32 mouse cellular contexts compared by ENCODE assay signal in genomic region chr2:5747545-5748043, GRCm38 (mm10). TPM values are rescaled to one million over a fixed set of nuclear protein-coding genes. Genes with fewer than 3 reads are reported as not detected.
DNase-seq lines count a peak whose midpoint lies in the region; ATAC-seq lines count a peak whose summit lies in the region.
"Had no signal": no experiment of that assay in that cellular context is flagged by ENCODE, and none has a peak within 500 bp of the region (broad histone marks: within the 10 kb centered on the region; RNA-seq: fewer than 3 reads in every experiment).

No protein-coding gene starts in this region.

- ATAC-seq in intestine, embryonic 16.5 days, result peak; percentile 87
- ATAC-seq in stomach, embryonic 16.5 days (ENCODE audit: insufficient read depth, low FRiP score), result no peak
- ATAC-seq: CD4-positive, CD25-positive, alpha-beta regulatory T cell, adult 4 months; forebrain, postnatal 0 days; lung, postnatal 0 days; midbrain, embryonic 15.5 days had no signal

- H3K4me2 ChIP-seq in intestine, embryonic 16.5 days (ENCODE audit: low read depth, low read length), result no peak overlapping the region
- no peak overlapping the region for H3K4me2 ChIP-seq in stomach, embryonic 16.5 days (ENCODE audit: low read depth, low read length)
- H3K4me2 ChIP-seq: embryonic facial prominence, embryonic 13.5 days; heart, embryonic 11.5 days; hindbrain, embryonic 13.5 days; limb, embryonic 13.5 days; liver, embryonic 13.5 days; midbrain, embryonic 15.5 days had no signal

- no peaks in the 10 kb centered on the region for H3K9me3 ChIP-seq in intestine, embryonic 16.5 days (ENCODE audit: control insufficient read depth, low read length)
- no peaks in the 10 kb centered on the region for H3K9me3 ChIP-seq in stomach, embryonic 16.5 days (replicated peaks; ENCODE audit: control insufficient read depth, low read length)
- H3K9me3 ChIP-seq: hindbrain, embryonic 13.5 days; kidney, embryonic 15.5 days; liver, embryonic 13.5 days; midbrain, embryonic 15.5 days had no signal

- DNase-seq in 3T3-L1 (ENCODE audit: low read depth, low spot score), result peak; percentile 34
- DNase-seq in CD4-positive helper T cell, adult 2 months (ENCODE audit: low read depth, low spot score), result peak; percentile 28
- no peak for DNase-seq in embryo, embryonic 10 days (ENCODE audit: low spot score)
- DNase-seq in left cerebral cortex, postnatal 36 days (ENCODE audit: low spot score in 2 of 2), result no peak
- no peak for DNase-seq in cerebellum, postnatal 4 days (ENCODE audit: low spot score in 2 of 2)
- DNase-seq: adrenal gland, adult 8-10 months; cerebellum, adult 8-10 months; cerebellum, postnatal 25 days; embryo, embryonic 11 days; forebrain, postnatal 0 days; gastrocnemius, postnatal 14 days; heart, postnatal 36 days; kidney, adult 18-20 months; kidney, postnatal 25 days; liver, embryonic 13.5 days; lung, adult 18-20 months; right cerebral cortex, postnatal 25 days; spleen, adult 18-20 months had no signal

- no peak overlapping the region for H3K9ac ChIP-seq in intestine, embryonic 16.5 days (ENCODE audit: low read depth, low read length)
- no peak overlapping the region for H3K9ac ChIP-seq in stomach, embryonic 16.5 days (ENCODE audit: low read length)
- H3K9ac ChIP-seq: embryonic facial prominence, embryonic 13.5 days; forebrain, postnatal 0 days; hindbrain, embryonic 13.5 days; kidney, embryonic 15.5 days; limb, embryonic 13.5 days; liver, embryonic 13.5 days; midbrain, embryonic 15.5 days had no signal

- H3K4me1 ChIP-seq in intestine, embryonic 16.5 days (ENCODE audit: control insufficient read depth, insufficient read depth, low read length), result no peaks in the 10 kb centered on the region; the same call in 1 of the 2 replicates
- H3K4me1 ChIP-seq in stomach, embryonic 16.5 days (ENCODE audit: control insufficient read depth, insufficient read depth, low read length), result peaks cover 7% of the 10 kb centered on the region
- H3K4me1 ChIP-seq: embryonic facial prominence, embryonic 13.5 days; forebrain, embryonic 10.5 days; hindbrain, embryonic 13.5 days; liver, embryonic 13.5 days; midbrain, embryonic 15.5 days had no signal

- intact Hi-C loops in left cerebral cortex, postnatal 36 days (cut with DNase I), result no loop called here

- 83% methylated on average over 5 of the region's 5 CpGs for WGBS in intestine, embryonic 16.5 days
- WGBS in stomach, embryonic 16.5 days, result 85% methylated on average over 5 of the region's 5 CpGs

- no peaks in the 10 kb centered on the region for H3K36me3 ChIP-seq in intestine, embryonic 16.5 days (ENCODE audit: control insufficient read depth, insufficient read depth, low read length)
- no peaks in the 10 kb centered on the region for H3K36me3 ChIP-seq in stomach, embryonic 16.5 days (ENCODE audit: control insufficient read depth, insufficient read depth, low read length)
- H3K36me3 ChIP-seq: embryonic facial prominence, embryonic 13.5 days; forebrain, embryonic 10.5 days; hindbrain, embryonic 13.5 days; kidney, embryonic 15.5 days; limb, embryonic 13.5 days; liver, embryonic 13.5 days; midbrain, embryonic 15.5 days had no signal

- no peaks in the 10 kb centered on the region for H3K27me3 ChIP-seq in intestine, embryonic 16.5 days (replicated peaks; ENCODE audit: control insufficient read depth, insufficient read depth, low read length)
- H3K27me3 ChIP-seq in stomach, embryonic 16.5 days (ENCODE audit: control insufficient read depth, insufficient read depth, low read length), result no peaks in the 10 kb centered on the region
- H3K27me3 ChIP-seq: embryonic facial prominence, embryonic 13.5 days; hindbrain, embryonic 13.5 days; kidney, embryonic 15.5 days; limb, embryonic 13.5 days; liver, embryonic 13.5 days; midbrain, embryonic 15.5 days had no signal

- H3K4me3 ChIP-seq in intestine, embryonic 16.5 days (ENCODE audit: low read length), result no peak overlapping the region
- H3K4me3 ChIP-seq in stomach, embryonic 16.5 days (replicated peaks; ENCODE audit: low read length), result no peak overlapping the region
- H3K4me3 ChIP-seq: embryonic facial prominence, embryonic 13.5 days; forebrain, embryonic 10.5 days; hindbrain, embryonic 13.5 days; kidney, embryonic 15.5 days; layer of hippocampus, adult 2 months; left cerebral cortex, adult 2 months; limb, embryonic 13.5 days; liver, embryonic 13.5 days; midbrain, embryonic 15.5 days had no signal

- H3K27ac ChIP-seq in intestine, embryonic 16.5 days (ENCODE audit: low read length), result no peak overlapping the region
- H3K27ac ChIP-seq in stomach, embryonic 16.5 days (ENCODE audit: low read length), result peak overlapping the region; percentile 72; the same call in 1 of the 2 replicates
- H3K27ac ChIP-seq: embryonic facial prominence, embryonic 13.5 days; forebrain, embryonic 10.5 days; hindbrain, embryonic 13.5 days; kidney, embryonic 15.5 days; layer of hippocampus, adult 2 months; left cerebral cortex, adult 2 months; limb, embryonic 13.5 days; liver, embryonic 13.5 days; macrophage; midbrain, embryonic 15.5 days had no signal

RNA-seq across cellular contexts. Expression of gene Camk1d, which starts 33.3 kb away (rescaled TPM):
- polyA plus RNA-seq in intestine, embryonic 16.5 days (2015; fragmentation: Nextera tagmentation; extraction: Ambion mirVana), result 23.1 and 27.0 TPM in 2 replicates
- 10.4 and 11.3 TPM in 2 replicates for polyA plus RNA-seq in stomach, embryonic 16.5 days (2015; fragmentation: Nextera tagmentation; extraction: Ambion mirVana)
- total RNA-seq in left cerebral cortex, postnatal 36 days (2021), result 100 to 1,000 TPM; 121 to 124 TPM

Comparison
In these comparisons a context has a peak if more than half of its experiments do, and no peak if none do; other contexts are left out.
1. DNase-seq: peak in 3T3-L1 (single experiment) and CD4-positive helper T cell, adult 2 months (single experiment); none in embryo, embryonic 10 days (single experiment), left cerebral cortex, postnatal 36 days (0 of 2) and cerebellum, postnatal 4 days (0 of 2).